Mouse (Mus musculus) stomach, postnatal 0 days (tissue): ENCODE data around the gene Oxsr1. TPM values are rescaled to one million over a fixed set of nuclear protein-coding genes. Genes with fewer than 3 reads are reported as not detected.
A peak's percentile ranks its signal among the peaks of the same experiment; 100 is the strongest.
"Not testable (repeated sequence)": the region's sequence is repeated elsewhere in the genome, so short reads cannot be mapped to it uniquely, and the experiment has no call there.

Experiments
- ATAC-seq: fragments of 200-750 bp; cut with Nextera tagmentation; 2 replicates; pipeline ENCODE4 v1.8.0; 2017; ENCODE audit not compliant: low FRiP score, low TSS enrichment
- DNase-seq: peaks from one replicate; pipeline ENCODE4 v3.0.0-alpha.2; 2016; ENCODE audit warnings: low spot score
- H3K27ac ChIP-seq: fragments of 300-500 bp; sonication (generic); replicated peaks from 2 replicates; pipeline ENCODE4 v1.5.1; 2014; ENCODE audit warnings: mild to moderate bottlenecking, control low read depth
- H3K27me3 ChIP-seq: fragments of 300-500 bp; sonication (generic); 2 replicates; pipeline ENCODE4 v1.6.1; 2014; ENCODE audit warnings: low read length; ENCODE audit not compliant: control insufficient read depth, insufficient read depth
- H3K36me3 ChIP-seq: fragments of 300-500 bp; sonication (generic); 2 replicates; pipeline ENCODE4 v1.6.1; 2014; ENCODE audit warnings: low read length, mixed read lengths; ENCODE audit not compliant: control insufficient read depth, insufficient read depth
- H3K4me1 ChIP-seq: fragments of 300-500 bp; sonication (generic); replicated peaks from 2 replicates; pipeline ENCODE4 v1.6.1; 2014; ENCODE audit warnings: antibody characterized with exemption; ENCODE audit not compliant: control insufficient read depth, insufficient read depth
- H3K4me2 ChIP-seq: fragments of 300-500 bp; sonication (generic); replicated peaks from 2 replicates; pipeline ENCODE4 v1.6.1; 2014; ENCODE audit warnings: low read depth, mild to moderate bottlenecking, control low read depth, moderate library complexity
- H3K4me3 ChIP-seq: fragments of 300-500 bp; sonication (generic); 2 replicates; pipeline ENCODE4 v1.5.1; 2014; ENCODE audit warnings: low read depth, low read length, control low read depth
- H3K9ac ChIP-seq: fragments of 300-500 bp; sonication (generic); 2 replicates; pipeline ENCODE4 v1.6.1; 2014; ENCODE audit warnings: mild to moderate bottlenecking, low read length, control low read depth, mixed read lengths
- H3K9me3 ChIP-seq: fragments of 300-500 bp; sonication (generic); 2 replicates; pipeline ENCODE4 v1.6.1; 2016; ENCODE audit warnings: low read length; ENCODE audit not compliant: control insufficient read depth
- CTCF ChIP-seq: IDR thresholded peaks from 2 replicates; pipeline ENCODE4 v1.5.1; 2016; ENCODE audit warnings: antibody characterized with exemption, low read depth, mild to moderate bottlenecking, moderate library complexity
- EP300 ChIP-seq: optimal IDR thresholded peaks from 2 replicates; pipeline ENCODE3; 2016; ENCODE audit warnings: antibody characterized with exemption
- whole genome bisulfite sequencing: fragments of 180-500 bp; shearing (Covaris S2); extraction: QIAGEN DNeasy Blood & Tissue Kit; methylation state at CpG from one replicate; pipeline ENCODE4 v1.1.7; 2014; 5-methylcytosine and 5-hydroxymethylcytosine counted together
- polyA plus RNA-seq: library from polyadenylated mRNA; unstranded; fragments of >200 nt; fragmentation: Nextera tagmentation; extraction: Ambion mirVana; gene quantifications from 2 replicates; pipeline ENCODE4 v1.2.1, GENCODE M21; 2015

Gene Oxsr1
- polyA plus RNA-seq, result 8.7 and 9.7 TPM in 2 replicates

GRCm38 (mm10) chr9:119322289-119323259 is at the start of gene Oxsr1:
TSS of gene Oxsr1 (minus strand) at chr9:119322427.
- DNase-seq (peak; percentile 99), ATAC-seq (peak; percentile 98)
- peak within 1 kb of the TSS; percentile 93 for H3K27ac ChIP-seq
- H3K9me3 ChIP-seq, result no peaks in the 10 kb centered on the region
- under 1% methylated on average over 73 of the region's 76 CpGs for WGBS
- no peaks in the 10 kb centered on the region; the same call in 1 of the 2 replicates for H3K4me1 ChIP-seq
- TF ChIP-seq EP300 (peak; percentile 97), CTCF (peak; percentile 68)
- no peaks in the 10 kb centered on the region for H3K36me3 ChIP-seq
- peak within 1 kb of the TSS; percentile 82 for H3K9ac ChIP-seq
- peak within 1 kb of the TSS; percentile 89 for H3K4me2 ChIP-seq
- H3K4me3 ChIP-seq, result peak within 1 kb of the TSS; percentile 84
- no peaks in the 10 kb centered on the region for H3K27me3 ChIP-seq

DNA sequence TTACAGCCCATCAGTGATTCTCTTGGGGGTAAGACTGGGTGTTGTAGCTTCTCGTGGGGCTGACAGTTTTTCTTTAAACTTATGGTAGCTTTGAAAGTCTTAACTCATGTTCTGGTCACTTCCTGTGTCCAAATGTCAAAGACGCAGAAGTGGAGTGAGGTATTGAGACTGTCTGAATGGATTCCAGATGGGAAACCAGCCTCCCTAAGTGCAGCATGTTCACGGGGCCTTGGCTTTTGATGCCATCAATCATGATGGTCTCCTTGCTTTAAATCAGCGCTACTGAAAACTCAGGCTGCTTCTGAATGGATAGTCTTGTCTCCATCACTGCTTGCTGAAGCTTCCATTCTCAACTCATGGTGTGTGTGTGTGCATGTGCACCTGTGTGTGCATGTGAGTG is 49.0 kb upstream of the Oxsr1 start:
- no peak for ATAC-seq
- H3K4me3 ChIP-seq, result no peak overlapping the region
- no peaks in the 10 kb centered on the region for H3K9me3 ChIP-seq
- H3K27me3 ChIP-seq, result no peaks in the 10 kb centered on the region
- TF ChIP-seq CTCF (no peak), EP300 (no peak)
- H3K4me2 ChIP-seq, result no peak overlapping the region
- H3K36me3 ChIP-seq, result 0 out of 2 replicates have a peak, but pooled peaks cover 2% of the 10 kb centered on the region
- no peak overlapping the region for H3K9ac ChIP-seq
- no peak for DNase-seq
- H3K4me1 ChIP-seq, result no peaks in the 10 kb centered on the region
- H3K27ac ChIP-seq, result no peak overlapping the region
- 60% methylated on average over 4 of the region's 4 CpGs for WGBS

DNA sequence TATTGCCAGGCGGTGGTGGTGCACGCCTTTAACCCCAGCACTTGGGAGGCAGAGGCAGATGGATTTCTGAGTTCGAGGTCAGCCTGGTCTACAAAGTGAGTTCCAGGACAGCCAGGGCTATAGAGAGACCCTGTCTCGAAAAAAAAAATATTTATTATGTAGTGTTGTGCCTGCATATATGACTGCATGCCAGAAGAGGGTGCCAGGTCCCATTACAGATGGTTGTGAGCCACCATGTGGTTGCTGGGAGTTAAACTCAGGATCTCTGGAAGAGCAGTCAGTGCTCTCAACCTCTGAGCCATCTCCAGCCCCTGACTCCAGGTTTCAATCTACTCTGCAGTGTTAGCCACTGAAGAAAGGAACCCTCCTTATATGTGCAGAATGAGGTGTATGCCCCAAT is 48.5 kb upstream of the Oxsr1 start:
- H3K4me1 ChIP-seq, ATAC-seq, H3K9ac ChIP-seq, DNase-seq, H3K4me3 ChIP-seq, H3K36me3 ChIP-seq, H3K27me3 ChIP-seq, H3K9me3 ChIP-seq, H3K27ac ChIP-seq, H3K4me2 ChIP-seq: not testable (repeated sequence)
- TF ChIP-seq CTCF, result peak; percentile 36
- WGBS, result 86% methylated on average over 4 of the region's 4 CpGs

- Histone ChIP-seq H3K4me1 (no peaks in the 10 kb centered on the region), H3K4me2 (no peak overlapping the region), H3K36me3 (0 out of 2 replicates have a peak, but pooled peaks cover 2% of the 10 kb centered on the region), H3K9ac (no peak overlapping the region), H3K9me3 (no peaks in the 10 kb centered on the region), H3K4me3 (no peak overlapping the region), H3K27ac (no peak overlapping the region), H3K27me3 (no peaks in the 10 kb centered on the region)
- DNase-seq (no peak), ATAC-seq (no peak)
- 90% methylated on average over 3 of the region's 3 CpGs for WGBS
- TF ChIP-seq EP300 (no peak), CTCF (no peak)
Measured at GRCm38 (mm10) chr9:119368367-119368766, 46.1 kb upstream of the Oxsr1 start.

- Histone ChIP-seq H3K4me2 (no peak within 1 kb of the TSS), H3K36me3 (0 out of 2 replicates have a peak, but pooled peaks cover 2% of the 10 kb centered on the region), H3K9ac (no peak within 1 kb of the TSS), H3K27ac (no peak within 1 kb of the TSS), H3K27me3 (no peaks in the 10 kb centered on the region), H3K4me3 (no peak within 1 kb of the TSS), H3K9me3 (no peaks in the 10 kb centered on the region), H3K4me1 (no peaks in the 10 kb centered on the region)
- WGBS, result 55% methylated on average over 7 of the region's 7 CpGs
- ATAC-seq (no peak), DNase-seq (no peak)
- TF ChIP-seq CTCF (no peak), EP300 (no peak)
Measured at GRCm38 (mm10) chr9:119365284-119365683, 43.1 kb upstream of the Oxsr1 start, which contains the start of gene Slc22a14. TSS of gene Slc22a14 (minus strand) at chr9:119365553.

GRCm38 (mm10) chr9:119363229-119363628 is 41.0 kb upstream of the Oxsr1 start:
- H3K9ac ChIP-seq, result no peak overlapping the region
- no peaks in the 10 kb centered on the region for H3K9me3 ChIP-seq
- H3K27ac ChIP-seq, result no peak overlapping the region
- H3K4me2 ChIP-seq, result no peak overlapping the region
- DNase-seq (no peak), ATAC-seq (no peak)
- no peaks in the 10 kb centered on the region for H3K4me1 ChIP-seq
- no peak overlapping the region for H3K4me3 ChIP-seq
- H3K36me3 ChIP-seq, result 0 out of 2 replicates have a peak, but pooled peaks cover 2% of the 10 kb centered on the region
- no peak for TF ChIP-seq EP300
- no peak for TF ChIP-seq CTCF
- WGBS, result 74% methylated on average over 12 of the region's 12 CpGs
- H3K27me3 ChIP-seq, result no peaks in the 10 kb centered on the region
